Mouse (Mus musculus) midbrain, embryonic 15.5 days (tissue): ENCODE results near the gene Shmt1. TPM values are rescaled to one million over a fixed set of nuclear protein-coding genes. Genes with fewer than 3 reads are reported as not detected.
"Not testable (repeated sequence)": the region's sequence is repeated elsewhere in the genome, so short reads cannot be mapped to it uniquely, and the experiment has no call there.

Experiments
- ATAC-seq: fragments of 200-750 bp; cut with Nextera tagmentation; replicated peaks from 2 replicates; pipeline ENCODE4 v1.8.0; 2017; ENCODE audit warnings: moderate TSS enrichment
- H3K27ac ChIP-seq: fragments of 300-500 bp; sonication (generic); 2 replicates; pipeline ENCODE4 v1.5.1; 2015; ENCODE audit warnings: mild to moderate bottlenecking, inconsistent platforms
- H3K27me3 ChIP-seq: fragments of 300-500 bp; sonication (generic); replicated peaks from 2 replicates; pipeline ENCODE4 v1.6.1; 2015; ENCODE audit warnings: inconsistent platforms
- H3K36me3 ChIP-seq: fragments of 300-500 bp; sonication (generic); replicated peaks from 2 replicates; pipeline ENCODE4 v1.6.1; 2015; ENCODE audit warnings: inconsistent platforms
- H3K4me1 ChIP-seq: fragments of 300-500 bp; sonication (generic); 2 replicates; pipeline ENCODE4 v1.6.1; 2015; ENCODE audit warnings: inconsistent platforms
- H3K4me2 ChIP-seq: fragments of 300-500 bp; sonication (generic); 2 replicates; pipeline ENCODE4 v1.6.1; 2015; ENCODE audit warnings: inconsistent platforms, mild to moderate bottlenecking, moderate library complexity
- H3K4me3 ChIP-seq: fragments of 300-500 bp; sonication (generic); 2 replicates; pipeline ENCODE4 v1.5.1; 2015; ENCODE audit warnings: mild to moderate bottlenecking, inconsistent platforms
- H3K9ac ChIP-seq: fragments of 300-500 bp; sonication (generic); 2 replicates; pipeline ENCODE4 v1.6.1; 2015; ENCODE audit warnings: mild to moderate bottlenecking, inconsistent platforms
- H3K9me3 ChIP-seq: fragments of 300-500 bp; sonication (generic); 2 replicates; pipeline ENCODE4 v1.6.1; 2016; ENCODE audit warnings: inconsistent platforms
- WGBS: fragments of 180-500 bp; shearing (Covaris S2); methylation state at CpG from one replicate; pipeline ENCODE4 v1.1.7; 2015; ENCODE audit warnings: mixed read lengths; 5-methylcytosine and 5-hydroxymethylcytosine counted together
- polyA plus RNA-seq: library from polyadenylated mRNA; unstranded; fragments of >200 nt; fragmentation: Nextera tagmentation; extraction: Ambion mirVana; gene quantifications from 2 replicates; pipeline ENCODE4 v1.2.1, GENCODE M21; 2015

The Shmt1 gene
- 7.0 and 8.6 TPM in 2 replicates for polyA plus RNA-seq

DNA sequence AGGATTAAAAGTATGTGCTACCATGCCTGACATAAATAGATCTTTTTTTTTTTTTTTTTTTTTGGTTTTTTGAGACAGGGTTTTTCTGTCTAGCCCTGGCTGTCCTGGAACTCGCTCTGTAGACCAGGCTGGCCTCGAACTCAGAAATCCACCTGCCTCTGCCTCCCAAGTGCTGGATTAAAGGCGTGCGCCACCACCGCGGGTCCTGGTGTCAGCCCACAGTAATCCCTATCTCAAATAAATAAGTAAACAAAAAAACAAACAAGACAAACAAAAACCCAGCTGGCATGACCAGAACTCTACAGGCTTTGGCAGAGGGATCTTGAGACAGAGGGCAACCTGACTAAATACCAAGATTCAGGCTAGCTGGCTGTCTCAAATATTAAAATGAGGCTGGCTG, at the start of gene Shmt1:
Gene Shmt1 (minus strand): TSS at position 101 of the 400 bp plus-strand sequence.
- not testable (repeated sequence) for H3K27ac ChIP-seq, H3K27me3 ChIP-seq, H3K9me3 ChIP-seq, ATAC-seq, H3K36me3 ChIP-seq
- peak within 1 kb of the TSS; percentile 98 for H3K4me2 ChIP-seq
- H3K4me3 ChIP-seq: peak within 1 kb of the TSS; percentile 50
- 32% methylated on average over 6 of the region's 6 CpGs for WGBS
- 0 out of 2 replicates have a peak within 1 kb of the TSS, but pooled peaks have one; percentile 10 for H3K9ac ChIP-seq
- peaks cover 12% of the 10 kb centered on the region for H3K4me1 ChIP-seq

DNA sequence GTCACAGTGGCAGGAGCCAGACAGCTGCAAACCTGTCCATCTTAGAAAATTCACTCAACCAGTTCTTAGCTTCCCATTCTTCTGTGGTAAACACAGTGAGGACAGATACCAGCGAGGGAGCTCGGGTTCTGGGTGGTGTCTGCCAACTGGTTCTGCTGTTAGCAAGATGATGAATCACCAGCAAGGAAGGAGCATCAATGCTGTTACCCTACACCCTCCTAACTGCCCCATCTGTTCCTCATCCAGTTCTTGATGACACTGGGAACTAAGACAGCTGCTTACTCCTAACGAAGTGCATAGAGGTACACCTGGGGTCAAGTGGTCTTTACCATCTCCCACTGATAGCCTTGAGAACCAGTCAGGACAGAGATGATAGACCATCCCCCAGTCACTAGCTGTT, 45.1 kb upstream of the Shmt1 start:
- WGBS: 85% methylated on average over 3 of the region's 3 CpGs
- Histone ChIP-seq H3K27me3 (no peaks in the 10 kb centered on the region), H3K4me2 (no peak overlapping the region), H3K27ac (no peak overlapping the region), H3K4me1 (no peaks in the 10 kb centered on the region), H3K9ac (no peak overlapping the region), H3K36me3 (peaks cover 15% of the 10 kb centered on the region), H3K4me3 (no peak overlapping the region), H3K9me3 (no peaks in the 10 kb centered on the region)
- no peak for ATAC-seq

DNA sequence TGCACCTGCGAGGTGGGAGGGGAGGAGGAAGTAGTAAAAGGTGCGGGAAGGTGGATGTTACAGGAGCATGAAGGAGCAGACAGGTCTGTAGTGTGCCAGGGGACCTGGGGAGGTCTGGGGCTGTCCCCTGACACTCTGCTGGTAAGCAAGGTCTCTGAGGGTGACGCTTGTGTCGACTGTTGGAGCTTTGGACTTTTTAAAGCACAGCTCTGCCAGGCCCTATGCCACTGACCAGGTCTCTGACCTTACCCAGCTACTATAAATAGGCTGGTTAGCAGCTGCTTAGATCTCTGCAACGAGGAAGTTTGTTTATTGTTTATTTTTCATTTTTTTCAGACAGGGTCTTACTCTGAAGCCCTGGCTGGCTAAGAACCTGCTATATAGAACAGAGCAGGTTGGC, 33.9 kb upstream of the Shmt1 start:
- H3K9me3 ChIP-seq: no peaks in the 10 kb centered on the region
- no peak for ATAC-seq
- 92% methylated on average over 5 of the region's 5 CpGs for WGBS

GRCm38 (mm10) chr11:60843412-60843811, 31.9 kb upstream of the Shmt1 start:
- 92% methylated on average over 5 of the region's 5 CpGs for WGBS
- Histone ChIP-seq H3K4me3 (no peak overlapping the region), H3K9ac (no peak overlapping the region), H3K9me3 (no peaks in the 10 kb centered on the region), H3K36me3 (no peaks in the 10 kb centered on the region; the same call in 1 of the 2 replicates), H3K4me2 (no peak overlapping the region), H3K4me1 (no peaks in the 10 kb centered on the region), H3K27me3 (no peaks in the 10 kb centered on the region), H3K27ac (no peak overlapping the region)
- no peak for ATAC-seq

More for the DNA sequence above, 33.9 kb upstream of the Shmt1 start:
- no peak overlapping the region for H3K27ac ChIP-seq
- H3K4me1 ChIP-seq: no peaks in the 10 kb centered on the region
- no peak overlapping the region for H3K9ac ChIP-seq
- H3K36me3 ChIP-seq: no peaks in the 10 kb centered on the region; the same call in 1 of the 2 replicates
- H3K27me3 ChIP-seq: no peaks in the 10 kb centered on the region
- no peak overlapping the region for H3K4me2 ChIP-seq
- no peak overlapping the region for H3K4me3 ChIP-seq

DNA sequence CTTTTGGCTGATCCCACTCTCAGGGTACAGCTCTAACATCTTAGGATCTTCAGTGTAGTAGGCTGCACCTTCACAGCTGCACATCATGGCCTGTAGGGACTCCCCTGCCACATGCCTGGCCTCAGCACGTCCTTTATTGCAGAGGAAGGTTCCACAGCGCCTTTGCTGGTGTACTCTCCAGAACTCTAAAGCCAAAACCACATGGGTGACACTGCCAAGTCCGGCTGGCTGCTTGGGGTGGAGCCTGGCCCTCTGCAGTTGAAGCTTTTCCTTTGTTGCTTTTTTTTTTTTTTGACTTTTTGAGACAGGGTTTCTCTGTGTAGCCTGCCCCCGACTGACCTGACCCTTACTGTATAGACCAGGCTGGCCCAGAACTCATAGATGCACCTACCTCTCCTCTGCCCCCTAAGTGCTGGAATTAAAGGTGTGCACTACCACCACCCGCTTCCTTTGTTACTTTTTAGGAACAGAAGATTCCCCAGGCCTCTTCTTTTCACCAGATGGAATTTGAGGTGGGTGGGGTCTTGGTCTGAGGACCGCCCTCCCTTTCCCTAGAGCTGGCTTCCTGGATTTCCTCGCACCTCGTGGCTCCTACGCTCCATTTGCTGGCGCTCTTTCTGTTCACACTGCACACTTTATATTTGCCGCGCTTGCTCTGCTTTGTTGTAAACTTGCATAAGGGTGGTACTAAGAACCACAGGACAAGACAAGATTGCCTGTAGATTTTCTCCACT, 30.1 kb upstream of the Shmt1 start:
- no peak for ATAC-seq
- WGBS: 82% methylated on average over 12 of the region's 12 CpGs
- no peak overlapping the region for H3K4me3 ChIP-seq
- no peak overlapping the region for H3K27ac ChIP-seq
- no peaks in the 10 kb centered on the region for H3K4me1 ChIP-seq
- no peaks in the 10 kb centered on the region for H3K36me3 ChIP-seq
- no peak overlapping the region for H3K4me2 ChIP-seq
- no peak overlapping the region for H3K9ac ChIP-seq
- H3K9me3 ChIP-seq: no peaks in the 10 kb centered on the region
- H3K27me3 ChIP-seq: no peaks in the 10 kb centered on the region

GRCm38 (mm10) chr11:60837644-60838406, 26.3 kb upstream of the Shmt1 start:
- WGBS: 96% methylated on average over 10 of the region's 10 CpGs
- ATAC-seq: no peak
- H3K9ac ChIP-seq: no peak overlapping the region
- H3K4me3 ChIP-seq: no peak overlapping the region
- H3K4me1 ChIP-seq: no peaks in the 10 kb centered on the region
- H3K36me3 ChIP-seq: no peaks in the 10 kb centered on the region
- no peaks in the 10 kb centered on the region for H3K9me3 ChIP-seq
- H3K4me2 ChIP-seq: no peak overlapping the region
- H3K27me3 ChIP-seq: no peaks in the 10 kb centered on the region
- no peak overlapping the region for H3K27ac ChIP-seq

GRCm38 (mm10) chr11:60836897-60837296, 25.4 kb upstream of the Shmt1 start:
- no peak overlapping the region for H3K9ac ChIP-seq
- H3K4me3 ChIP-seq: no peak overlapping the region
- no peak for ATAC-seq
- no peak overlapping the region for H3K27ac ChIP-seq
- no peaks in the 10 kb centered on the region for H3K27me3 ChIP-seq
- no peaks in the 10 kb centered on the region for H3K36me3 ChIP-seq
- 93% methylated on average over 6 of the region's 6 CpGs for WGBS
- no peaks in the 10 kb centered on the region for H3K4me1 ChIP-seq
- H3K9me3 ChIP-seq: no peaks in the 10 kb centered on the region
- no peak overlapping the region for H3K4me2 ChIP-seq

- peak within 1 kb of the TSS; percentile 87 for H3K27ac ChIP-seq
- H3K36me3 ChIP-seq: no peaks in the 10 kb centered on the region
- peak within 1 kb of the TSS; percentile 69 for H3K9ac ChIP-seq
- peaks cover 7% of the 10 kb centered on the region for H3K4me1 ChIP-seq
- peak within 1 kb of the TSS; percentile 56 for H3K4me2 ChIP-seq
- peak within 1 kb of the TSS; percentile 66 for H3K4me3 ChIP-seq
- H3K9me3 ChIP-seq: no peaks in the 10 kb centered on the region
- under 1% methylated on average over 34 of the region's 34 CpGs for WGBS
- no peaks in the 10 kb centered on the region for H3K27me3 ChIP-seq
- peak; percentile 99 for ATAC-seq
Measured at GRCm38 (mm10) chr11:60830433-60831052, 19.0 kb upstream of the Shmt1 start, which contains the start of gene Dhrs7b. Dhrs7b (plus strand) TSS chr11:60830631.

DNA sequence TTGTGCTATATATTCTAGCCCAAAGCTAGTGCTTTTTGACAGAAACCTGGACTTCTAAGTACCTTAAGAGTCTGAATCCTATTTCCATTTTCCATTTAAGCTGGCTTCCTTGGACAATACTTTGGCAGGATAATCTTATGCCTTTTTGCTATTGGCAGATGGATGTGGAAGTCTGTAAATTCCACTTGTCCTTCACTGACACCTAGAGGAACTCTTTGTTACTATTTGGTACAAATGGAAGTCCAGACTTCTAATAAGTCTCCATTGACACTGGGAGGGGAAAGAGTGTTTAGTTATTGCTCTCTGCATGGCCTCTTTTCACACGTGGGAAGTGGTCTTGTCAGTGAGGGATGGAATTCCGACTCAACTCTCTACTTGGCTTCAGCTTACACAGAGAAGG, 17.4 kb upstream of the Shmt1 start:
- 49% methylated on average over 2 of the region's 2 CpGs for WGBS
- H3K27ac ChIP-seq: no peak overlapping the region
- peaks cover 7% of the 10 kb centered on the region for H3K4me1 ChIP-seq
- H3K4me2 ChIP-seq: no peak overlapping the region
- H3K9me3 ChIP-seq: no peaks in the 10 kb centered on the region
- no peak overlapping the region for H3K4me3 ChIP-seq
- no peak overlapping the region for H3K9ac ChIP-seq
- no peaks in the 10 kb centered on the region for H3K27me3 ChIP-seq
- ATAC-seq: no peak
- no peaks in the 10 kb centered on the region for H3K36me3 ChIP-seq

DNA sequence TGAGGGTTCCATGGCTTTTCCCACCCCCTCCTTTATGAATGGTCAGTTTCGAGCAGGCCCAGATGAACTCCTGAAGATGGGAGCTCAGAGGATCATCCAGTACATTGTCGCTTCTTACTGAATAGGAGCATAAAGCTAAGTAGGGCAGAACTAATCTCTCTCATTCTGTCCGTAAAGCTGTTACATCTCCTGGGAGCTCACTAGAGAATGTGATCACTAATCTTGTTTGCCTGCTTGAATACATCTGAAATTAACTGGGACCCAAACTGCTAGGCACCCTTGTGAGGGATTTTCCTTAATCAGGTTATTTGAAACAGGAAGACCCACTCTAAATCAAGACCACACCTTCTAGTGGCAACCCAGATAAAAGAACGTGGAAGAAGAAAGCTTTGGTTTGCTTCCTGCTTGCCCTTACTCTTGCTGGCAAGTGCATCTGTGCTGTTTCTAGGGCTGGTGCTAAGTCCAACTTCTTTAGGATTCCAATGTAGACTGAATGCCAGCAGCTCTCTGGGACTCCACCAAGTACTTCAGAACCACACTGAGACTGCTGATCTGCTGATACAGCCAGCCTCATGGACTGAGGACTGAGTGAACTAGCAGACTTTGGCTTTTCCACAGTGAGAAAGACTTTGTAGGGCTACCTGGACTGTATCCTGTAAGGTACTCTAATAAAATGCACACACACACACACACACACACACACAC, 15.9 kb upstream of the Shmt1 start:
- H3K9ac ChIP-seq: no peak overlapping the region
- ATAC-seq: no peak
- no peaks in the 10 kb centered on the region for H3K36me3 ChIP-seq
- no peaks in the 10 kb centered on the region for H3K9me3 ChIP-seq
- 8% methylated on average over 4 of the region's 4 CpGs for WGBS
- no peaks in the 10 kb centered on the region for H3K27me3 ChIP-seq
- H3K4me3 ChIP-seq: no peak overlapping the region
- H3K4me1 ChIP-seq: peaks cover 7% of the 10 kb centered on the region
- H3K27ac ChIP-seq: no peak overlapping the region
- H3K4me2 ChIP-seq: no peak overlapping the region

GRCm38 (mm10) chr11:60826700-60827099, 15.2 kb upstream of the Shmt1 start:
- Histone ChIP-seq H3K36me3 (no peaks in the 10 kb centered on the region), H3K9ac (no peak overlapping the region), H3K9me3 (no peaks in the 10 kb centered on the region), H3K4me1 (peaks cover 7% of the 10 kb centered on the region), H3K4me3 (no peak overlapping the region), H3K4me2 (no peak overlapping the region), H3K27ac (no peak overlapping the region), H3K27me3 (no peaks in the 10 kb centered on the region)
- no peak for ATAC-seq
- 24% methylated on average over 1 of the region's 1 CpGs for WGBS

- H3K4me3 ChIP-seq: no peak overlapping the region
- H3K27ac ChIP-seq: no peak overlapping the region
- H3K9me3 ChIP-seq: no peaks in the 10 kb centered on the region
- H3K4me1 ChIP-seq: no peaks in the 10 kb centered on the region
- 91% methylated on average over 3 of the region's 3 CpGs for whole genome bisulfite sequencing
- no peaks in the 10 kb centered on the region for H3K36me3 ChIP-seq
- H3K4me2 ChIP-seq: no peak overlapping the region
- H3K27me3 ChIP-seq: no peaks in the 10 kb centered on the region
- H3K9ac ChIP-seq: no peak overlapping the region
- ATAC-seq: no peak
Measured at GRCm38 (mm10) chr11:60825191-60825590, 13.7 kb upstream of the Shmt1 start.
